Mouse (Mus musculus): ENCODE data around the gene Ercc6l.
"Not testable (repeated sequence)": the region's sequence is repeated elsewhere in the genome, so short reads cannot be mapped to it uniquely, and the experiment has no call there.

Gene Ercc6l

DNA sequence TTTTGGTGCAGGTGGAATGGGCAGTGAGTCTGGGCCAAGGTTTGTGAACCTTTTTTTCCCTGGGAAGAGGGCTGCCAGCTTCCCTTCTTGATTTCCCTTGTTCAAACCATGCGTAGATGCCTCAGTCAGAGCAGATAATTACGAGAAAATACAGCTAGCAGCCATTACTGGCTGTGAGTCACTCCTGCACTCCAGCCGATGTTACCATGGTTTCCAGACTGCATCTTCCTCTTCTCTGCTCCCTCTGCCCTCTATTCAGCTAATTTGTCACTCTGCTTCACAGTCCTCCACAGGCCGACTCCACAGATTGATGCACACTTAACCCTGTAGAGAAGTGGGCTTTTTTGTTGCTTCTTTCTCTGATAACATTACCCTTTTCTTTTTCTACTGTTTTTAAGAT, 41.2 kb downstream of the Ercc6l start:
- in situ Hi-C loops (cut with MboI; ENCODE audit: low sequenced_read_pairs) = no loop called here

DNA sequence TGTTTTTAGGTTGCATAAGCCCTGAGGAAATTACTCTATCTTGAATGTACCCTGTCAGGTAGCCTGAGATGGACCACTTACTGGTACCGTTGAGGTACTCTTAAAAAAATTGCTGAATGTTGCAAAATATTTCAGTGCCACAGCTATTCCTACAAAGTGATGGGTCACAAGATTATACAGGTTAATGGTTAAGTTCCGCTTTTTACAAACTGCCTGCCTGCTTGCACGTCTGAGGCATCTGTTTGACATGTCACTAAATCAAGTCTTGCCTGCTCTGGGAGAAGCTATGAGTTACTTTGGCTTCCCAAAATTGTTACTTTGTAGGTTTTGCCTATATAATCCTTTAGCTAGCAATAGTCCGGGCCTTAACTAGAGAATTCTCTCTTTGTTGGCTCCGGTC, 47.5 kb downstream of the Ercc6l start:
- in situ Hi-C loops (cut with MboI; ENCODE audit: low sequenced_read_pairs) = not testable (repeated sequence)

DNA sequence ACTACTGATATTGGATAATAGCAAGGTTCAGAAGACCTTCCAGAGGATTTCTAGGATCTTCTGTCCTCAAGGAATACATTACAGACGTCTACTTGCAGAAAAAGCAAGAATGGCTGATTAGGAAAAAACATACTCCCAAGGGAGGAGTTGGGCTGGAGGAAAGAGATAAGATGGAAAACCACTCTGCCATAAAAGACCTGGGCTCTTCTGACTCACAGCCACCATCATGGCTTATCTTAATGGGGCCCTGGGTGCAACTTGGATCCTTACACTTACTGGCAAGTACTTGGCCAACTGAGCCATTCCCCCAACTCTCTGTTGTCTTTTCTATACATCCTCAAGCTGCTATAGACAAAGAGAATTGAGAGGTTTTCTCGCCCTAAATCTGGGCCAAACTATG, 53.1 kb downstream of the Ercc6l start:
- in situ Hi-C loops (cut with MboI; ENCODE audit: low sequenced_read_pairs) = not testable (repeated sequence)

- in situ Hi-C loops (cut with MboI; ENCODE audit: low sequenced_read_pairs) = no loop called here
Measured at GRCm38 (mm10) chrX:102101886-102102285, 55.0 kb downstream of the Ercc6l start.

DNA sequence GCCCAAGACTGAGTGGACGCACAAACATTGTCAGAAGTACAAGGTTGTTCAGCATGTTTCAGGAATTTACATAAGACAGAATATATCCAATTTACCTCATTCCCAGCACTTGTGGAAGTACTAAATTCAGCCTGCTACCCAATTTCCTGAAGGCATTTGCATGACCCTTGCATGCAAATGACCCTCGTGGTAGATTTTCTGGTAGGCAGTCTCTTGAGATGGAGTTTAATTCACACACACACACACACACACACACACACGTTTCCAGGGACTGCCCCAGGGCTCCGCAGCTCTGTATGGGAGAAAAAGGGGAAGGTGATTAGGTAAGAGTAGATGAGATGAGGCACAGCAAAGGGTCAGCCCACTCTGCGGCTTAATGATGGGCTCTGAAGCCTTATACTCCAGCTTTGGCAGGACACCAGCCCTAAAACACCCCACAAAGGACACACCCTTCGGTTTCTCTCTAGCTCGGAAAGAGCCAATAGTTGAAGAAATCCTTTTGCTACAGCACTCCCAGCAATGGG, 62.4 kb downstream of the Ercc6l start:
- in situ Hi-C loops (cut with MboI; ENCODE audit: low sequenced_read_pairs) = no loop called here
